Mouse (Mus musculus) cerebellum, adult 11 months (tissue): ENCODE data around the gene Myo3b.

Source experiments
- DNase-seq: peaks from one replicate; pipeline ENCODE4 v3.0.0; 2022

The Myo3b gene

DNA sequence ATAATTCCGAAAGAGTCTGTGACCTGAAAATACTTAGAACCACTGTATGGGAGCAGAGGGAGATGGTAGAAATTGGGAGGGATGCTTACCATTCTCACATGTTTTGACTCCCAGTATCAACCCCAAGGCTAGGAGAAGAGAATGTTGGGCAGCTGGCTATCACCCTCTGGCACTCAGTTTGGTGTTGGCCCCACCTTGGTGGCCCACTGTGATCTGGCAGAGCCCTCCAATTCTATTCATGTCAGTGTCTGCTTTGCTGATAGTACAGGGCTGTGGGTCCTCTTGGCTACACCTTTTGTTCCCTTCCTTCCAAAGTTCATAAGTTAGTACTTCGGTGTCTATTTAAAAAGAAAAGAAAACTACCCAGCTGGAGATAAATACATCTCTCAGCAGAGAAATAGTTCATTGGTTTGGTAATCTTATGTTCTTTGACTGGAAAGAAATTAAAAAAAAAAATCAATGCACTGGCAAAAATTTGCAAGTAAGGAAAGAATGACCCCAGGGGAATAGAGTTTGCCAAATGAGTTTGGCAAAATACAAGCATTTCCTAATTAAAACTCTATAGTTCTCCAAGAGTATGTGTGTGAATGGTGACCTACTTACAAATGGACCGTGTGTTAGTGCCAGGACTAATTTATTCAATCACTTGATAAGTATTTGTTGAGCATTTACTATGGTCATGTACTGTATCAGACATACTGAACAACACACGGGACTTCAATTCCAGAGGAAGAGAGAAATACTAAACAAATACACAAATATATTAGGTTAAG, 98.5 kb downstream of the Myo3b start:
- no peak for DNase-seq

GRCm38 (mm10) chr2:70143543-70144188, 104.7 kb downstream of the Myo3b start:
- DNase-seq: no peak

DNA sequence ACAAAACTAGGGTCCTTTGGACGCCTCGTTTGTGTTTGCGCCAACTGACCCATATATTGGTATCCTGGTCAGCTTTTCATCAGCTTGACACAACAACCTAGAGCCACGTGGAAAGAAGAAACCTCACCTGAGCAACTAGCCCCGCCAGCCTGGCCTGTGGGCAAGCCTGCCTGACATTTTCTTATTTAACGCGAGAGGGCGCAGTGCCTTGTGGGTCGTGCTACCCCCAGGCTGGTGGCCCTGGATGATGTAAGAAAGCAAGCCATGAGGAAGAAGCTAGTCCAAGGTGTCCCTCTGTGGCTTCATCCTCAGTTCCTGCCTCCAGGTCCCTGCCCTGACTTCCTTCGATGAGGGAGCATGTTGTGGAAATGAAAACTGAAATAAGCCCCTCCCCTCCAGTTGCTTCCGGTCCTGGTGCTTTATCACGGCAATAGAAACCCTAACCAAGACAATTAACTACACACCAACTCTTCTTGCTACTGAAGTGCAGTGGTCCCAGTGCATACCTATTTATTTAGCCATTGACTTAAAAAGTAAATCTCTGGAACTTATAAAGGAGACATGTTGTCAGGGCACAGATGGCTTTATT, 108.2 kb downstream of the Myo3b start:
- DNase-seq: no peak

GRCm38 (mm10) chr2:70148821-70149510, 110.0 kb downstream of the Myo3b start:
- DNase-seq: no peak

GRCm38 (mm10) chr2:70150399-70151035, 111.6 kb downstream of the Myo3b start:
- DNase-seq: no peak

DNA sequence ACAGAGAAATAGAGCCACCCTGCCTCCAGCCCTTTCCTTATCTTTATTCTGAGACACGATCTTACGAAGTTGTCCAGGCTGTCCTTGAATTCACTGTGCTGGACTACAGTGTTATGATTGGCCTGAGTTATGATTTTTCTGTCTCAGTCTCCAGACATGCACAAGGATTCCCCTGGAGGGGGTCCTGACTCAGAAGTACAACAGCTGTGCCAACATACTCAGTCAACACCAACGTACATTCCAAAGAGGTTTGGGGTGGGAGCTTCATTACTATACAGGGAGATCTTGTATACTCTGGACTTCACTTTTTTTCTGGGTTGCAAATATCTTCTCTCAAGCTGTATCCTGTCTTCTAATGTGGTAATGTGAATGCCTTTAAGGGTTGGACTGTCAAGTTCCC, 113.0 kb downstream of the Myo3b start:
- no peak for DNase-seq

- DNase-seq: no peak
Observed at GRCm38 (mm10) chr2:70155226-70155836, 116.4 kb downstream of the Myo3b start.

DNA sequence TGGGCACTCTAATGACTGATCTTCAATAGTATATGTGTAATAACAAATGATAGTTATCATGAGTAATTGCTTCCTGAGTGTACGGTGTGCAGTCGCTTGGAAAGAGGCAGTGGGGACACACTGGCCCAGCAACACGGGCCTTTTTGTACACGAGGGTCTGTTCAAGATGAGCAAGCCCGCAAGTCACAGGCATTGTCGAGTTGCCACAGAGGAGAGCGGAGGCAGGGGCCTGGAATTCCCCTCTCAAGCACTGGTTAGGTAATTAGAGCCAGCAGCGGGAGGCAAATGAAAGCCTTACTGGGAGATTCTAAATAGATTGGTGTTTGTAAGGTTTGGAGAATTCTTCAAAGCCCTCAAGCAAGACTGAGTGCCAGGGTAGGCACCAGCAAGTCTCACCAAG, 120.6 kb downstream of the Myo3b start:
- DNase-seq: no peak

- no peak for DNase-seq
Observed at GRCm38 (mm10) chr2:70166231-70166630, 127.3 kb downstream of the Myo3b start.

DNA sequence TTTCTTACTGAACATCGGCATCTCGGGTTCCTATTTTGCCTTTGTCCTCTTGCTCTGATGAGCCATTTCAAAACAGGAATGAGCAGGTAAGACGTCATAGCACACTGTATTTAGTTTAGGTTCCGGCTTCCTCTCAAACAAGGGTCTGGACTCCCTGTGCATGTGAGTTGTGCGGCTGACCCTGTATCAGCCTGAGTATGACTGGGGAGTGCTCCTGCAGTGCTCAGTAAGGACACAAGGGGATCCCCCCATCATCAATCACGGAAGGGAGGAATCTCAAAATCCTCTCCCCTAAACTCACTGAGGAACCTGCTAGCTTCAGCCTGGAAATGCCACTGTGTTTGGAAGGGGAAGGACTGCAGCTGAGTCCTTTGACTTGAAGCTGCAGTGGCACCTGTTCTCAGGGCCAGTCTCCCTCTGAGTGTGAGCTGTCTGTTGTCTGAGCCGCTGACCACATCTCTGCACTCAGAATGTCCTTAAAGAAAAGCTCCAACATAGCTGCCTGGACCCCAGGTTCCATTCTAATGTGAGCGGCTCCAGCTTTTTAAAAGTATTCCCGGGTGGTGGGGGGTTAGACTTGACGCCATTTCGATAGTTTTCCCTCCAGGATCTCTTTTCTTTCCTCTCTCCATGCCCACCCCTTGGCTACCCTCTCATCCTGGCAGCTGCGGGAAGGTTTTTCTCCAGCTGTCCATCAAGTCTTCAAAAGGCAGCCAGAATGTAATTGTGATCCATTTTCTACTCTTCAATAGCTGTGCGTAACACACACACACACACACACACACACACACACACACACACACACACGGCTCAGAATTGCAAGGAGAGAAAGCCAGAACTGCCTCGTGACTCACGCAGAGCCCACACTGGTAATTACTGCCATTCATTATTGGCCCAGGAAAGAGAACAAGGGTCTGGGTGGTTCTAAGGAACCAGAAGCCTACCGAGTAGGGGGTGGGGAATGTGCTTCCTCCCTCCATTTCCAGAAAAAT, 129.3 kb downstream of the Myo3b start:
- DNase-seq: no peak

DNA sequence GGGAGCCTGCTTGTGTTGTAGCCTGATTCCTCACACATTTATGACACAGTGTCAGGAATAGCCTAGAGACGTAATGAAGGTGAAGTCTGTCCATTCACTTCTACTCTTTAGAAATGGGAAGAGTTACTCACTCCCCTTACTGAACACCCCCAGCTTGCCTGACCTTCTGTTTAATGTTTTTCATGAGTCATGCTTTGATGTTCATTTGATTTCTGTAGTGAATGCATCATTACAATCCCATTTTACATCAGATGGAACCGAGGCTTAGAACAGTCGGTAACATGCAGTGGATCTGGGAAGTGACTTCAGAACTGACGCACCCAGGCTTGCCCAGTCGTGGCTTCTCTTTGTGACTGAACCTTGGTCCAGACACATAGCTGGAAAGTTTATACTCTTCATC, 131.5 kb downstream of the Myo3b start:
- no peak for DNase-seq

DNA sequence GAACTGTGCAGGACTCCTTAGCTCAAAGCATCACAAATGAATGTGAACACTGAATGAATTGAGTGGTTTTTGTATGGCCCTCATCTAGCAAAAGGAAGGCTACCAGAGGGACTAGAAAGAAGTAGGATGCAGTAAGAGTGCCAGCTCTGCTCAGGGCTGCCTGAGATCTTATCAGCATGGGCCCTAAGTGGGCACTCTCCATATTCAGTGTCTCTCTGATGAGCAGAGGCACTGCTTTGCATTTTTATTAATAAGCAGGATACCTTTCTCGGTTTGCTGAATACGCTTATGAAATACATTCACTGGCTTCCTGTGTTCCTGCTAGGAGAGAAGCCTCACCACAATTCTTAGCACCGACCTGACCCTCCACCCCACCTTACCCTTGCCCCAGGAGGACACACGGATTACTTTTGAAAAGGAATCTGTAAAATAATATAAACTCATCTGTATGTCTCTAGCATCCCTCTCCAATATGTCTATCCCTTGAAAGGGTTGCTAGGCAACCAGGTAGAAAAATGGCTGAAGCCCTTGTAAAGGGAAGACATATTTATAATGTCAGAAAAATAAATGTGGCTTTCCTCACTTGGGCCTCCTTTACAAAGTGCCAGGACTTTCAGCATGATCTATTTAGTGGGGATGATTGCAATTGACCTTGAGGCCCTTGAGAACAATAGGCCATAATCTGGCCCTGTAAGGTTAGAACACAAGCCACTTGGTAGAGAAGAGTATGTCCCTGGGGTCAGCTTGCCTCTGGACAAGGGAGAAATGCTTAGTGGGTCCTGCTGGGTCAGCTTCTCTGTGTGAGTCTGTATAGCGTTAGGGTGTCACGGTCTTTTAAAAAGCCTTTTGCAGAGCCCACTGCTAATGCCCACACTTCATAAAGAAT, 138.1 kb downstream of the Myo3b start:
- no peak for DNase-seq

DNA sequence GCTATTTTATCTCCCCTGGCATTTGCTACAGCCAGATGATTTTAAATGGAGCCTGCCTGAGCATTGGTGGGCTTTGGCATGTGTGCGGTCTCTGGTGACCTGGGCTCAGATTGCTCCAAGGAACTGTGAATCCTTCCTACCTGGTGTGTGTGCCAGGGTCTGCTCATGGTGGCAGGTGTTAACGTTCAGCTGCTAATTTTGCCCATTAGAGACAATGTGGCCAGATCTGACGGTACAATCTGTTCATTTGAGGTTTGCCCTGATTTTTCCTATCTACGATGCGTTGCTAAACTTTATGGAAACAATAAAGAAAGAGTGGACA, 138.7 kb downstream of the Myo3b start:
- no peak for DNase-seq

GRCm38 (mm10) chr2:70178241-70178640, 139.3 kb downstream of the Myo3b start:
- DNase-seq: no peak

- no peak for DNase-seq
Observed at GRCm38 (mm10) chr2:70182150-70182670, 143.3 kb downstream of the Myo3b start.

GRCm38 (mm10) chr2:70187040-70187439, 148.1 kb downstream of the Myo3b start:
- DNase-seq: no peak

DNA sequence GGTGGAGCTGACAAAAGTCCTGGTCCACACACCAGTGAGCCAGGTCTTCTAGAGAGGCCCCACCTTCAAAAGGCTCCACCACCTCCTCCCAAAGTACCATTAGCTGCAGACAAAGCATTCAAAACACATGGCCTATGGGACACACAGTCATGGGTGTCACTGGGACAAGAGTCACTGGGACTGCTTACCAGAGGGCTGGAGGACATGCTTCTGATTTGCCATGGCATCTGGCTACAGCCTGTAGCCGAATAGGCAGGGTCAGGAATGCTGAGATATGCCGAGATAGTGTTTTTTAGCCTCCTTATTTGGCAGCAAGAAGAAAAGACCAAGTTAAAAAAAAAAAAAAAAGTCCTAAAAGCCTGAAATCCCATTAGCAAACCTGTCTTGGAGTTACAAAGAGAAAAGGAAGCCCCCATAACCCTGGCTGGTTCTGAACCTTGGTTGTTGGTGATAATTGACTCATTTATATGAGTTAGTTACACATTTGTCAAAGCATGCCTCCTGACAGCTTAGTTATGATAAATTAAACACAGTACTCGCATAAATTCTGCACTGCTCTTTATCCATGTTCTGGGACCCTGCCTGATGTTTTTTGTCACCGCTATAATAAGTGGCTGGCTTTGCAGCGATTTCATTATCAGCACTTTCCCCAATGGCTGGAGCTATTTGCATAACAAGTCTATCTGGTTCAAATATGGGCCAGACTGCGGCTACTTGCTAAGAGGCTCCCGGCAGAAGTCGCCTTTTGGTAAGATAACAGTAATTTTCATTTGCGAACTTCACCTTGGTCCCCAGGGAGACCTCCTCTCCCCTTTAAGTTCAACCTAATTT, 156.7 kb downstream of the Myo3b start:
- DNase-seq: no peak

- DNase-seq: no peak
Observed at GRCm38 (mm10) chr2:70201796-70202555, 163.1 kb downstream of the Myo3b start.
